Mouse (Mus musculus): Measurements from ENCODE around the gene Osbpl10.

DNA sequence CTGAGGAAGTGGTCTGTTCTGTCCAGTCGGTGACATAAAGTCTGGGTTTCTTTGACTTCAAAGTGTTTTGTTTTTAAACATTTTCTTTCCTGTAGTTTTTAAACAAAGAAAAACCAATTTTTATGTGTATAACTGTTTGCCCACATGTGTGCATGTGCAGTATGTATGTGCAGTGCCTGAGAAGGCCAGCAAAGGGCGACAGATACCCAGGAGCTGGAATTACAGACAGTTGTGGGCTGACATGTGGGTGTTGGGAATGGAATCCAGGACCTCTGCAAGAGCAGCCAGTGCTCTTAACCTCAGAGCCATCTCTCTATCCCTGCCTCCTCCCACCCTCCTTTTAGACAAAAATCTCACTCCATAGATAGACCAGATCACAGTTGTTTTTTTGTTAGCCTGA is 14.2 kb downstream of the Osbpl10 start:
- TF ChIP-seq EP300 (IDR thresholded peaks at IDR 0.05; ENCODE audit: low read depth) (no peak), CTCF (IDR thresholded peaks at IDR 0.05; ENCODE audit: low read depth) (no peak)

All from heart, postnatal 0 days (tissue).